Mouse (Mus musculus) stomach, postnatal 0 days (tissue): ENCODE data around the gene AI837181.

Experiments used
- CTCF ChIP-seq: IDR thresholded peaks from 2 replicates; pipeline ENCODE4 v1.5.1; 2016; ENCODE audit warnings: antibody characterized with exemption, low read depth, mild to moderate bottlenecking, moderate library complexity
- EP300 ChIP-seq: optimal IDR thresholded peaks from 2 replicates; pipeline ENCODE3; 2016; ENCODE audit warnings: antibody characterized with exemption

GRCm38 (mm10) chr19:5419630-5420029 is 5.3 kb upstream of the AI837181 start:
- TF ChIP-seq CTCF (no peak), EP300 (no peak)
